Mouse (Mus musculus): ENCODE results near the gene Wee1. TPM values are rescaled to one million over a fixed set of nuclear protein-coding genes. Genes with fewer than 3 reads are reported as not detected.

The Wee1 gene
- polyA plus RNA-seq, 1 experiment from 2014 or later: 35.6 TPM

GRCm38 (mm10) chr7:110189951-110190350 is 68.1 kb downstream of the Wee1 start:
- H3K36me3 ChIP-seq (ENCODE audit: control insufficient read depth, insufficient read depth, low read length): no peaks in the 10 kb centered on the region
- peaks cover 4% of the 10 kb centered on the region; the same call in 1 of the 2 replicates for H3K4me1 ChIP-seq (ENCODE audit: control insufficient read depth, insufficient read depth, low read length)
- H3K9me3 ChIP-seq (ENCODE audit: control insufficient read depth, low read length): no peaks in the 10 kb centered on the region
- DNase-seq (ENCODE audit: low spot score) (no peak), ATAC-seq (ENCODE audit: insufficient number of reproducible peaks, low FRiP score, low TSS enrichment, low read depth) (no peak)
- 38% methylated on average over 7 of the region's 7 CpGs for WGBS
- H3K4me2 ChIP-seq (ENCODE audit: low read depth, severe bottlenecking): no peak overlapping the region
- no peaks in the 10 kb centered on the region for H3K27me3 ChIP-seq (ENCODE audit: control insufficient read depth, insufficient read depth, low read length)
- no peak overlapping the region for H3K9ac ChIP-seq (ENCODE audit: low read length)
- H3K4me3 ChIP-seq (ENCODE audit: low read depth, low read length): no peak overlapping the region
- 0 out of 2 replicates have a peak overlapping the region, but pooled peaks have one; percentile 21 for H3K27ac ChIP-seq (replicated peaks; ENCODE audit: low read depth, low read length)

Other genes starting within 250 kb of the Wee1 start
- 47.2 and 51.7 TPM in 2 replicates for gene Dennd5a, start 161.6 kb upstream of the Wee1 start, polyA plus RNA-seq (2014; fragmentation: Nextera tagmentation; extraction: Ambion mirVana)
- gene Tmem41b, start 135.1 kb upstream of the Wee1 start, polyA plus RNA-seq (2014; fragmentation: Nextera tagmentation; extraction: Ambion mirVana): 75.7 and 79.4 TPM in 2 replicates
- 19.8 and 33.0 TPM in 2 replicates for gene Ipo7, start 103.8 kb upstream of the Wee1 start, polyA plus RNA-seq (2014; fragmentation: Nextera tagmentation; extraction: Ambion mirVana)
- 25.5 and 27.0 TPM in 2 replicates for gene Zfp143, start 60.8 kb upstream of the Wee1 start, polyA plus RNA-seq (2014; fragmentation: Nextera tagmentation; extraction: Ambion mirVana)
- gene Swap70, start 99.7 kb downstream of the Wee1 start, polyA plus RNA-seq (2014; fragmentation: Nextera tagmentation; extraction: Ambion mirVana): 28.2 and 30.4 TPM in 2 replicates

All from limb, embryonic 11.5 days (tissue).